Mouse (Mus musculus): Measurements from ENCODE around the gene Tdpoz3. TPM values are rescaled to one million over a fixed set of nuclear protein-coding genes. Genes with fewer than 3 reads are reported as not detected.
"Not testable (repeated sequence)": the region's sequence is repeated elsewhere in the genome, so short reads cannot be mapped to it uniquely, and the experiment has no call there.

Tdpoz3 gene
- not detected for total RNA-seq (2021)
- long read RNA-seq, experiment 1: 0 reads
- long read RNA-seq, experiment 2: 0 reads

GRCm38 (mm10) chr3:93825720-93826119 is at the start of gene Tdpoz3:
Tdpoz3 (plus strand) TSS chr3:93826020.
- not testable (repeated sequence) for DNase-seq

- DNase-seq: not testable (repeated sequence)
Observed at GRCm38 (mm10) chr3:93796098-93796497, 29.7 kb upstream of the Tdpoz3 start, which contains the start of gene Tdpoz4. Tdpoz4 (plus strand) TSS chr3:93796398.

- not testable (repeated sequence) for DNase-seq
Observed at GRCm38 (mm10) chr3:93813341-93813740, 12.5 kb upstream of the Tdpoz3 start.

GRCm38 (mm10) chr3:93858957-93859356 is 33.1 kb downstream of the Tdpoz3 start:
- not testable (repeated sequence) for DNase-seq

- DNase-seq: not testable (repeated sequence)
Observed at GRCm38 (mm10) chr3:93870635-93871034, 44.8 kb downstream of the Tdpoz3 start.

Other genes with a start within 250 kb of the Tdpoz3 start
- not detected for gene Tdpoz2, start 173.3 kb upstream of the Tdpoz3 start, total RNA-seq (2021)
- gene Tdpoz1, start 149.7 kb upstream of the Tdpoz3 start, total RNA-seq (2021): not detected
- gene Gm37596, start 132.9 kb upstream of the Tdpoz3 start, total RNA-seq (2021): not detected
- not detected for gene Gm5773, start 53.0 kb upstream of the Tdpoz3 start, total RNA-seq (2021)
- not detected for gene Tdpoz4, start 29.6 kb upstream of the Tdpoz3 start, total RNA-seq (2021)
- gene Gm9117, start 117.5 kb downstream of the Tdpoz3 start, total RNA-seq (2021): not detected
- gene Tdpoz5, start 135.3 kb downstream of the Tdpoz3 start, total RNA-seq (2021): not detected
- not detected for gene Gm9125, start 228.9 kb downstream of the Tdpoz3 start, total RNA-seq (2021)
- not detected for gene Gm10697, start 246.6 kb downstream of the Tdpoz3 start, total RNA-seq (2021)

Data from gastrocnemius, postnatal 10 days (tissue).